17 mouse cellular contexts compared by ENCODE assay signal in the genomic region with DNA sequence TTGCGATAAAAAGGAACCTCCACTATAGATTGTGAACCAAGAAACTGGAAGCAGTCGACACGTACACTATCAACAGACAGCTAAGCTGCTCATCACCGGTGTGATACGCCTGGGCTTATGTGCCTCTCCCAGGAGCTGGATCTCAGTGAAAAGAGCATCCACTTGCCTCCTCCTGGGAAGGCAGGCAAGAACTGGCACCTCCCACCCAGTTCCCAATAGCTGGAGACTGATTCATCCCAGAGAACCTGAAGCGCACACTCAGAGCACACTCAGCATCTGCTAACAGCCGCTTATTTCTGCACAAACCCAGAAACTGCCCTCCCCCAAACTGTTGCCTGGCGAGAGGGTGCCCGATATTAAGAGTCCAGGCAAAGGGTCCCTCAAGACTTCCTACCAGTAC.
DNase-seq lines count a peak whose midpoint lies in the region; ATAC-seq and TF ChIP-seq lines count a peak whose summit lies in the region.
"Had no signal": no experiment of that assay in that cellular context is flagged by ENCODE, and none has a peak within 500 bp of the region (broad histone marks: within the 10 kb centered on the region; RNA-seq: fewer than 3 reads in every experiment).

No protein-coding gene starts in this region.

- 0 out of 2 replicates have a peak overlapping the region, but pooled peaks have one; percentile 53 for H3K27ac ChIP-seq in heart, embryonic 10.5 days
- peak overlapping the region; percentile 82 for H3K27ac ChIP-seq in layer of hippocampus, adult 2 months
- H3K27ac ChIP-seq in left cerebral cortex, adult 2 months, result peak overlapping the region; percentile 44; the same call in 1 of the 2 replicates
- no peak overlapping the region for H3K27ac ChIP-seq in liver, postnatal 0 days (ENCODE audit: low read depth)
- H3K27ac ChIP-seq: hindbrain, embryonic 15.5 days; macrophage had no signal

- peaks cover 70% of the 10 kb centered on the region for H3K4me1 ChIP-seq in heart, embryonic 10.5 days
- peaks cover 3% of the 10 kb centered on the region; the same call in 1 of the 2 replicates for H3K4me1 ChIP-seq in liver, postnatal 0 days (ENCODE audit: insufficient read depth)

- no peaks in the 10 kb centered on the region for H3K27me3 ChIP-seq in heart, embryonic 10.5 days (ENCODE audit: insufficient read depth, poor library complexity, severe bottlenecking)
- no peaks in the 10 kb centered on the region for H3K27me3 ChIP-seq in liver, postnatal 0 days (ENCODE audit: insufficient read depth, low read length)
- H3K27me3 ChIP-seq: hindbrain, embryonic 15.5 days had no signal

- WGBS in heart, embryonic 10.5 days, result 78% methylated on average over 9 of the region's 9 CpGs
- 83% methylated on average over 9 of the region's 9 CpGs for WGBS in liver, postnatal 0 days (ENCODE audit: insufficient replicate concordance)

- ATAC-seq in liver, postnatal 0 days, result no peak

- no peaks in the 10 kb centered on the region for H3K9me3 ChIP-seq in heart, embryonic 10.5 days
- no peaks in the 10 kb centered on the region for H3K9me3 ChIP-seq in liver, postnatal 0 days (ENCODE audit: low read length)
- H3K9me3 ChIP-seq: hindbrain, embryonic 15.5 days had no signal

- H3K9ac ChIP-seq in liver, postnatal 0 days (replicated peaks), result no peak overlapping the region
- H3K9ac ChIP-seq: hindbrain, embryonic 15.5 days had no signal

- H3K36me3 ChIP-seq in heart, embryonic 10.5 days, result peaks cover 6% of the 10 kb centered on the region; the same call in 1 of the 2 replicates
- H3K36me3 ChIP-seq in liver, postnatal 0 days (replicated peaks; ENCODE audit: insufficient read depth, low read length), result no peaks in the 10 kb centered on the region
- H3K36me3 ChIP-seq: G1E; hindbrain, embryonic 15.5 days had no signal

- H3K4me2 ChIP-seq in liver, postnatal 0 days (ENCODE audit: low read depth, low read length), result no peak overlapping the region
- H3K4me2 ChIP-seq: hindbrain, embryonic 15.5 days had no signal

- TF ChIP-seq CTCF in layer of hippocampus, adult 2 months (conservative IDR thresholded peaks at IDR 0.05), result no peak
- TF ChIP-seq CTCF in left cerebral cortex, adult 2 months (IDR thresholded peaks at IDR 0.05), result no peak
- no peak for TF ChIP-seq CTCF in liver, postnatal 0 days (IDR thresholded peaks at IDR 0.05; ENCODE audit: low read depth)

- no peak for TF ChIP-seq EP300 in liver, postnatal 0 days (IDR thresholded peaks at IDR 0.05; ENCODE audit: low read depth)

- no peak for DNase-seq in heart, embryonic 10.5 days (ENCODE audit: low spot score)
- no peak for DNase-seq in heart, postnatal 25 days (ENCODE audit: low spot score)
- peak; percentile 38 to 56 for DNase-seq in layer of hippocampus, adult 2 months (ENCODE audit: low spot score in 2 of 2)
- DNase-seq in layer of hippocampus, postnatal 14 days (ENCODE audit: low spot score in 2 of 2), result no peak
- DNase-seq in left cerebral cortex, adult 2 months (ENCODE audit: extremely low spot score in 1 of 2, low spot score in 2 of 2), result peak; percentile 46 to 52
- DNase-seq in right cerebral cortex, postnatal 36 days (ENCODE audit: low spot score in 2 of 2), result peak; percentile 49 to 73
- DNase-seq in liver, postnatal 0 days, result no peak
- DNase-seq: adrenal gland, postnatal 10 days; cerebellum, postnatal 25 days; gastrocnemius, postnatal 14 days; kidney, adult 11 months; kidney, postnatal 4 days; lung, adult 18-20 months; midbrain, embryonic 14.5 days had no signal

- intact Hi-C loops in heart, postnatal 25 days (cut with DNase I), result no loop called here
- intact Hi-C loops in left cerebral cortex, adult 2 months (cut with DNase I), result loop anchor here (5.0 kb wide), 1 partner anchor 65 kb away; no protein-coding TSS in a partner anchor

- no peak overlapping the region for H3K4me3 ChIP-seq in heart, embryonic 10.5 days
- peak overlapping the region; percentile 47 for H3K4me3 ChIP-seq in layer of hippocampus, adult 2 months
- H3K4me3 ChIP-seq in left cerebral cortex, adult 2 months, result peak overlapping the region; percentile 32
- no peak overlapping the region for H3K4me3 ChIP-seq in liver, postnatal 0 days (ENCODE audit: low read depth, low read length)
- H3K4me3 ChIP-seq: hindbrain, embryonic 15.5 days had no signal

Comparison
In these comparisons a context has a peak if more than half of its experiments do, and no peak if none do; other contexts are left out.
1. DNase-seq: peak in layer of hippocampus, adult 2 months (2 of 2), left cerebral cortex, adult 2 months (2 of 2) and right cerebral cortex, postnatal 36 days (2 of 2); none in heart, embryonic 10.5 days (single experiment), heart, postnatal 25 days (single experiment), layer of hippocampus, postnatal 14 days (0 of 2) and liver, postnatal 0 days (single experiment).
2. H3K4me3 ChIP-seq: peak in layer of hippocampus, adult 2 months (single experiment) and left cerebral cortex, adult 2 months (single experiment); none in heart, embryonic 10.5 days (single experiment) and liver, postnatal 0 days (single experiment).